Mouse (Mus musculus) v-Abl transformed pro-B cells (cell line): ENCODE measurements around the gene Hpdl.
"Not testable (repeated sequence)": the region's sequence is repeated elsewhere in the genome, so short reads cannot be mapped to it uniquely, and the experiment has no call there.

Source experiments
- in situ Hi-C, 2 experiments: fragments of 400-800 bp; cut with MboI; formaldehyde crosslinking; loops; one replicate each; pipeline ENCODE4 v1.15.1; 2025; ENCODE audit not compliant: unreplicated experiment in 2 of 2

Hpdl gene

DNA sequence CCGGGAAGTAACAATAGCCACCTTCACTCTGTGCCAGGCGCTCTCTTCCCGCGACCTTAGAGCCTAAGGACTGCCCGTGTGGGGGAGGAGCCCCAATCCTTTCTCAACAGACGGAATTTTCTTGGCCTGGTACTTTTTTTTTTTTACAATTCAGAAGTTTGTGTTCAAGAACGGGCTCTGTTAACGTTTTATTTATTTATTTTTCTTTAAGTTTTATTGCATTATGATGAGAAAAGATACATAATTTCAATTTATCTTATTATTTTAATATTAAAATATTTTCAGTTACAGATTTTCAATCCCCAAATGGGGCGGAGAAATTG is at the start of gene Hpdl:
TSS of gene Hpdl (minus strand) at position 14 of the 323 bp plus-strand sequence.
- in situ Hi-C loops = loop anchor here in 1 of 2 experiments (10.0 kb wide), 1 partner anchor 393 kb away; no protein-coding TSS in a partner anchor

DNA sequence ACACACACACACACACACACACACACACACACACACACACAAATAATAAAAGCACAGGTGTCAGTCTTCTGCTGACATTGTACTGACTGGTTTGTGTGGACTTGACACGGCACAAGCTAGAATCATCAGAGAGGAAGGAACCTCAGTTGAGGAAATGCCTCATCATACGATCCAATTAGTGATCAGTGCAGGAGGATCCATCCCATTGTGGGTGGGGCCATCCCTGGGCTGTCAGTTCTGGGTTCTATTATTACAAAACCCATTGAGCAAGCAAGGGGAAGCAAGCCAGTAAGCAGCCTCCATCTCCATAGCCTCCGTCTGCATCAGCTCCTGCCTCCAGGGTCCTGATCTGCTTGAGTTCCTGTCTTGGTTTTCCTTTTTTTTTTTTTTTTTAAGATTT is 48.4 kb upstream of the Hpdl start:
- in situ Hi-C loops = no loop called here

GRCm38 (mm10) chr4:116862023-116862422 is 40.5 kb upstream of the Hpdl start:
- in situ Hi-C loops = no loop called here

DNA sequence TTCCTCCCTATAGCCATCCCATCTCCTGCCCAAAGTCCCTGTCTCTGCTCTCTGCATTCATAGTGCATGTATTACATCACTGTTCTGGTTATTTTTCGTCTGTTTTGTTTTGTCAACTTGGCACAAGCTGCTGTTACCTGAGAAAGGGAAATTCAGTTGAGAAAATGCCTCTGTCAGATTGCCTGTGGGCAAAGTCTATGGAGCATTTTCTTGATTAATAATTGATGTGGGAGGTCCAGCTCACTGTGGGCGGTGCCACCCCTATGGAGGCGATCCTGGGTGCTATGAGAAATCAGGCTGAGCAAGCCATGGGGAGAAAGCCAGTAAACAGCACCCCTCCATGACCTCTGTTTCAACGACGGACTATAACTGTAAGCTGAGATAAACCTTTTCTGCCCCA is 38.2 kb upstream of the Hpdl start:
- in situ Hi-C loops = no loop called here

DNA sequence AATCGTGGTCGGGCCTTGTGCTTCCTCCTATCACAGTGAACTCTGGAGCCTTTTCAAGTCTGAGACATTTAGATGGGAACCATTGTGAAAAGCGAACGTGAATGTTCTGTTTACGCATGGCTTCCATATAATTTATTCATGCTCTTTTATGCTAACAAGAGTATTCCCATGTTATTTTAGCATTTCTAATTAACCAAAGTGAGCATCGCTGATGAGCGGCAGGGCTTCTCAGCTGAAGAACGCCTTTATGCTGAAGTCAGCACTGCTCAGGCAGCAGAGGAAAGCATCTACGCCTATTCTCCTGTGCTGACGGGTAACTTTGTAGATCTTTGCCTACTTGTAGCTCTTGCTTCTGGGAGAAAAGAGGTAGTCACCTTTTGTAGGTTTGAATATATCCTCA is 35.7 kb upstream of the Hpdl start:
- in situ Hi-C loops = no loop called here

GRCm38 (mm10) chr4:116854286-116854685 is 32.8 kb upstream of the Hpdl start:
- in situ Hi-C loops = no loop called here

GRCm38 (mm10) chr4:116849901-116850300 is 28.4 kb upstream of the Hpdl start:
- in situ Hi-C loops = no loop called here

- in situ Hi-C loops = no loop called here
These were observed 22.8 kb upstream of the Hpdl start for GRCm38 (mm10) chr4:116844324-116844723.

DNA sequence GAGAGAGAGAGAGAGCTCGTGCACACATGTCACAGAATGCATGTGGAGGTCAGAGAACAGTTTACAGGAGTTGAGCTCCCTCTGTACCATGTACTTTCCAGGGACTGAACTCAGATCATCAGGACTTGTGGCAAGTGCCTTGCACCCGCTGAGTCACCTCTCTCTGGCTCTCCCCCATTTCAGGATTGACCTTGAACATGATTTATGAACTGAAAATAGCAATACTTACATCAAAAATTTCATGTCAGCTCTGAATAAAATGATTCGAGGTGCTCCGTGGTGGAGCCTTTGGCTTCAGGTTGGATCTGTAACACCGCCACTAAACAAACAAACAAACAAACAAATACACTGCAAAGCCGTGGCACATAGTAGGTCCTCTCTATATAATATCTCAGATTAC is 19.3 kb upstream of the Hpdl start:
- in situ Hi-C loops = no loop called here

GRCm38 (mm10) chr4:116840096-116840495 is 18.6 kb upstream of the Hpdl start:
- in situ Hi-C loops = not testable (repeated sequence)

GRCm38 (mm10) chr4:116838999-116839398 is 17.5 kb upstream of the Hpdl start:
- in situ Hi-C loops = loop anchor here in 1 of 2 experiments (10.0 kb wide), 1 partner anchor 376 kb away; no protein-coding TSS in a partner anchor

DNA sequence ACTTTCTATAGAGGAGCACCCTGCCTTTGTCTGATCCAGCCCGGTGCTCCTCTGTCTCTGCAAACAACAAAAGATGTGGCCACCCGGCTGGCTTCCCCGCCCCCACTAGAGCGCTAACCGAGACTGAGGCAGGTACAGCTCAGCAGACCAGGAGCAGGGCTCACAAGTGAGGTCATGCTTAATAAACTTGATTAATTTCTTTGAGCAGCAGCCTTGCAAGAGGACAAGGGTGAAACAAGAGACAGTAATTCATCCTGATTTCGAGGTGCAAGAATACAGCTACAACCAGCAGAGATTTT is 8.5 kb upstream of the Hpdl start:
- in situ Hi-C loops = loop anchor here in 1 of 2 experiments (5.0 to 10.0 kb wide), 2 partner anchors 162 to 385 kb away; partner anchors contain the start of gene Urod

- in situ Hi-C loops = loop anchor here (5.0 to 10.0 kb wide), 3 partner anchors 163 to 385 kb away; partner anchors contain the start of gene Urod (in 2 of the 2)
These were observed 8.0 kb upstream of the Hpdl start for GRCm38 (mm10) chr4:116829364-116830069.

DNA sequence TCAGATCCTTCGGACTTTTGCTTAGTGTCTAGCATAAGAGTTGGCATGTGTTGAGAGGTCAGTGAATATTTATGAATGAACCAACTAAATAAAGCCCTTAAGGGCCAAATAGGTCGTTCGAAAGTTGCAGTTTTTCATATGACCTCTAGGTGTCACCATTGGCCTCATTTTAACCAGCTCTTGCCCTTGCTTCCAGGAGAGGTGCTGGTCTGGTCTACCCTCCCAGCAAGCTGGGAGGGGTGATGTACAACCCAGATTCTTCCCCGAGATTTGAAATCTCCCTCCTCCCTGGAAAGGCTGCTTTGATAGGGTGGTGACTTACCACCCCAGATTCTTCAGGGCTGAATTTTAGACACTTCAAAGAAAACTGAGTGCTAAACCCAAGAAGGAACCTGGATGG is 6.3 kb upstream of the Hpdl start:
- in situ Hi-C loops = loop anchor here (5.0 to 10.0 kb wide), 3 partner anchors 164 to 387 kb away; partner anchors contain the start of gene Urod (in 1 of the 2)

- in situ Hi-C loops = loop anchor here (5.0 to 10.0 kb wide), 3 partner anchors 168 to 390 kb away; partner anchors contain the start of gene Urod (in 1 of the 2)
These were observed 3.1 kb upstream of the Hpdl start for GRCm38 (mm10) chr4:116824541-116825004.

GRCm38 (mm10) chr4:116820902-116821693 is 409 bp downstream of the Hpdl start:
- in situ Hi-C loops = loop anchor here in 1 of 2 experiments (10.0 kb wide), 1 partner anchor 394 kb away; no protein-coding TSS in a partner anchor

DNA sequence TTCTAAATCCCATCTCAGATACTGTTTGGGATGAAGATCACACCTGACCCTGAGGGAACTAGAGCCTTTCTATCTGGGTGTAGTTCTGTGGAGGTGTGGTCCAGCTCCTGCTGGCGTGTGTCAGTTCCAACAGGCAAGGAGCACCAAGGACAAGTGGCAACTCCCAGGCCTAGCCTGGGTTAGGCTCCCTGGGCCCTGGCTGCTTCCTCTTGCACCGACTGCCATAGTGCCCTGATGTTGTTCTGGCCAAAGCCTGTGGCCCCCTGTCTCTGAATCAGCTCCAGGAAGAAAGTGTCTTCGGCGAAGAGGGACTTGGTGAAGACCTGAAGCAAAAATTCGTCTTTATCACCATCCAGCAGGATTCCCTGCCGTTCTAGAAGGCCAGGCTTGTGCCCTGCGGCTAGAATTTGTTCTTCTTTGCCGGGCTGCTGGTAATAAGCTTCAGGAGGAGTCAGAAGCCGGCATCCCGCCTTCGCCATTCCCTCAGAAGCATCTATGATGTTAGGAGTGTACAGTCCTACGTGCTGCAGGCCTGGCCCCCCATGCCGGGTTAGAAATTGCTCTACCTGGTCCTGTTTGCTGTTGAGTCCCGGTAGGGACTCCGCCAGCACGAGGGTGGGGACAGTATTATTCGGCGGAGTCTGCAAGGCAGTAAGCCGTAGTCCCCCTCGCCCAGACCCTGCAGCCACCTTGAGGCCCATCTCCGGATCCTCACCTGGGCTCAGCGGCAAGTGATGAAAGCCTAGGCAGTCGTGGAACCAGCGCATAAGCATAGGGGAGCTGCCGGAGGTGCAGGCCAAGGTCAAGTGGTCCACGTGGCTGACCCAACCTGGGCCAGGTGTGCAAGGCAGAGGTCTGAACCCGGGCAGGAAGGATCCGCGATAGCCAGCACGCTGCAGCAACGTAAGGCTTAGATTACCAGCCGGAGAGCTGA is 1.3 kb downstream of the Hpdl start:
- in situ Hi-C loops = loop anchor here in 1 of 2 experiments (10.0 kb wide), 1 partner anchor 395 kb away; no protein-coding TSS in a partner anchor

GRCm38 (mm10) chr4:116817486-116817885 is 4.0 kb downstream of the Hpdl start:
- in situ Hi-C loops = no loop called here

DNA sequence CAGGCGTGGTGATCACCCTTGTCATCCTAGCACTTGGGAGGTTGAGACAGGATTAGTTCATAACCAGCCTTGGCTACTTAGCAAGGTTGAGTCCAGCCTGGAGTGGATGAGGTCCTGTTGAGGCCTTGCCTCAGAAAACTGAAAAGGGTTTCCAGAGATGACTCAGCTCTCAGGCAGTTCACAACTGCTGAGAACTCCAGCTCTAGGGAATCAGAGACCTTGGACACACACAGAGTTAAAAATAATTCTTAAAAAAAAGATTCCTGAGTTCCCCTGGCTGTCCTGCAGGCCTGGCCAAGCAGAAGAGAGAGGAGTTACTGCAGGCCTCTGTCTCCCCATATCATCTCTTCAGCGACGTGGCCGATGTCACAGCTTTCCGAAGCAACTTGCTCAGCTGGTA is 6.2 kb downstream of the Hpdl start:
- in situ Hi-C loops = no loop called here

DNA sequence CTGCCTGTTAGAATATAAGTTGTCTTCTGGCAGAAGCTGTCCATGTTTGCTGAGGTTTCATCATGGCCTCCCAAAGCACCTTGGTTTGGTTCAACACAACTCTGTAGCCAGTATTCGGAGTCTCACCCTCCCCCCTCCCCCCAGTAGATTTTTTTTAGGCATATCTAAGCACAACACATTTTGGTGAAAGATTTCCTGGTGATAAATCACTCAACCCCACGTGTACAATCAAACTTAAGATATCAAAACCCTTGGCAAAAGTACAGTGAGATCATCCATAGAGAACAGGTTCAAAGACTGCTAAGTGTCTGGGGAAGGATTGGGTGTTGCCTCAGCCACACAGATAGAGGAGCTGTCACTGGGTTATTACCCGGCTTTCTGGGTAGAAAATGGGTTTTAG is 10.5 kb downstream of the Hpdl start:
- in situ Hi-C loops = no loop called here
